Mouse (Mus musculus) myocyte (in vitro differentiated cells): ENCODE measurements at regions not wholly inside any gene's neighbourhood (a gene's known extent, or its start where the extent isn't known, plus 50 kb on each side); places are given as distances from the start of the nearest gene placed in this dataset.

Experiments
- CEBPB ChIP-seq: IDR thresholded peaks from 2 replicates; pipeline ENCODE4 v1.6.1; 2011; ENCODE audit warnings: mild to moderate bottlenecking, moderate library complexity; ENCODE audit not compliant: poor library complexity, insufficient read depth, severe bottlenecking
- E2F4 ChIP-seq: IDR thresholded peaks from one replicate; pipeline ENCODE4 v1.6.1; 2011; ENCODE audit warnings: mild to moderate bottlenecking, control low read depth, moderate library complexity; ENCODE audit not compliant: insufficient read depth
- MAX ChIP-seq: IDR thresholded peaks from one replicate; pipeline ENCODE4 v1.6.1; 2011; ENCODE audit warnings: low read depth, mild to moderate bottlenecking, control low read depth
- MYOG ChIP-seq, 3 experiments: IDR thresholded peaks; one replicate each; pipeline ENCODE4 v1.6.1; 2011; ENCODE audit warnings: control low read depth in 2 of 3, low read depth in 2 of 3, mild to moderate bottlenecking in 2 of 3; ENCODE audit not compliant: insufficient read length in 2 of 3, control insufficient read depth in 1 of 3, insufficient read depth in 1 of 3
- POLR2A ChIP-seq: IDR thresholded peaks from one replicate; pipeline ENCODE4 v1.6.1; 2011; ENCODE audit warnings: low read depth, mild to moderate bottlenecking, control low read depth, moderate library complexity; ENCODE audit not compliant: insufficient read length
- POLR2AphosphoS2 ChIP-seq: IDR thresholded peaks from one replicate; pipeline ENCODE4 v1.6.1; 2011; ENCODE audit warnings: low read depth, control low read depth; ENCODE audit not compliant: insufficient read length
- REST ChIP-seq: IDR thresholded peaks from one replicate; pipeline ENCODE4 v1.6.1; 2011; ENCODE audit warnings: mild to moderate bottlenecking, control low read depth, moderate library complexity; ENCODE audit not compliant: insufficient read depth, insufficient read length
- SRF ChIP-seq: IDR thresholded peaks from one replicate; pipeline ENCODE4 v1.6.1; 2011; ENCODE audit warnings: low read depth; ENCODE audit not compliant: control insufficient read depth, insufficient read length
- TCF12 ChIP-seq: IDR thresholded peaks from one replicate; pipeline ENCODE4 v1.6.1; 2011; ENCODE audit warnings: mild to moderate bottlenecking, control low read depth; ENCODE audit not compliant: poor library complexity, insufficient read depth, severe bottlenecking
- USF1 ChIP-seq: IDR thresholded peaks from one replicate; pipeline ENCODE4 v1.6.1; 2011; ENCODE audit warnings: low read depth, mild to moderate bottlenecking, control low read depth, moderate library complexity

DNA sequence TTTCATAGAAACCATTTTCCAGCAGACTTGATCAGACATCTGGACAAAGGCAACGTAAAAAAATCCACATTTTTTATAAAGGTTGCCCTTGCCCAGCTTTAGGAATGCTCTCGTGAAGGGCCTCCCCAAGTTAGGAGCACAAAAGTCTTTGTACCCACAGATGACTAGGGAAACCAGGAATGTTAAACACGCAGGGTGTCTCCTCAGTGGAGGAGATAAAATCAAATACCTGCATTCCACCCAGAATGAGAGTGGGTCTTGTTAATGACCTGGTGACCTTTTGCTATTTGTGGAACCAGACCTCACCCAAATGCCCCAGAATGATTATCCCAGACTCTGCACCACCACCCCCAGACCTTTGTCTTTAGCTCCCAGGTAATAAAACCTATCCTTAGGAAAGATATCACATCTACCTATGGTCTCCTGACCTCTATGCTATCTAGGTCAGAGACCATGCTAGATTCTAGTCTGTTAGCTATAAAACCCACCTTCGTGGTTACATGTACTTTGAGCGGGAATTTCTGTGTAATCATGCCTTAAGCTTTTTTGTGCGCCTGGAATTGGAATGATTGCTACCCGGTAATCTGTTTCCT is 146.6 kb downstream of the Dad1 start:
- TF ChIP-seq POLR2A = no peak
- no peak for TF ChIP-seq USF1
- no peak for TF ChIP-seq MAX
- TF ChIP-seq TCF12 = no peak
- no peak for TF ChIP-seq CEBPB
- TF ChIP-seq SRF = no peak
- no peak for TF ChIP-seq E2F4
- no peak for TF ChIP-seq MYOG (IDR thresholded peaks at IDR 0.05; ENCODE audit: control insufficient read depth in 1 of 3, insufficient read depth in 1 of 3, insufficient read length in 2 of 3, low read depth in 2 of 3)
- no peak for TF ChIP-seq POLR2AphosphoS2
- no peak for TF ChIP-seq REST
